Mouse (Mus musculus) bone marrow macrophage, adult 2 months (primary cell): ENCODE results near the gene Prg3. TPM values are rescaled to one million over a fixed set of nuclear protein-coding genes. Genes with fewer than 3 reads are reported as not detected.

ENCODE experiments used
- H3K27ac ChIP-seq: 2 replicates; pipeline ENCODE4 v1.5.1; 2012; ENCODE audit warnings: low read depth, low read length; ENCODE audit not compliant: insufficient read depth
- H3K4me1 ChIP-seq: 2 replicates; pipeline ENCODE4 v1.6.1; 2012; ENCODE audit warnings: low read length; ENCODE audit not compliant: control insufficient read depth, insufficient read depth
- H3K4me3 ChIP-seq: 2 replicates; pipeline ENCODE4 v1.5.1; 2012; ENCODE audit warnings: mild to moderate bottlenecking, low read length, moderate library complexity; ENCODE audit not compliant: insufficient read depth
- CTCF ChIP-seq: IDR thresholded peaks from 2 replicates; pipeline ENCODE4 v1.5.1; 2012; ENCODE audit warnings: low read depth, mild to moderate bottlenecking, low read length, moderate library complexity
- POLR2A ChIP-seq: IDR thresholded peaks from 2 replicates; pipeline ENCODE4 v1.6.1; 2012; ENCODE audit warnings: mild to moderate bottlenecking, low read depth, low read length, borderline replicate concordance
- polyA plus RNA-seq: library from polyadenylated mRNA; stranded (reverse); fragments of >200 nt; gene quantifications from 2 replicates; pipeline ENCODE4 v1.2.4, GENCODE M21; 2012; ENCODE audit not compliant: missing spikeins, insufficient read depth, insufficient read length

Gene Prg3
- polyA plus RNA-seq, 1 experiment = not detected

- H3K4me1 ChIP-seq = peaks cover 9% of the 10 kb centered on the region
- H3K27ac ChIP-seq = no peak overlapping the region
- TF ChIP-seq POLR2A = no peak
- TF ChIP-seq CTCF = no peak
- H3K4me3 ChIP-seq = peak overlapping the region; percentile 76
Measured at GRCm38 (mm10) chr2:85036507-85037046, 48.6 kb downstream of the Prg3 start.

- H3K4me3 ChIP-seq = peak within 1 kb of the TSS; percentile 76
- TF ChIP-seq CTCF (no peak), POLR2A (no peak)
- peak within 1 kb of the TSS; percentile 15; the same call in 1 of the 2 replicates for H3K27ac ChIP-seq
- H3K4me1 ChIP-seq = peaks cover 9% of the 10 kb centered on the region
Measured at GRCm38 (mm10) chr2:85037047-85038026, 49.3 kb downstream of the Prg3 start, which contains the start of the genes Ssrp1 and P2rx3. Gene Ssrp1, plus strand, starts transcription at chr2:85037234. Gene P2rx3, minus strand, starts transcription at chr2:85037462.

GRCm38 (mm10) chr2:85038336-85038735 lies 50.3 kb downstream of the Prg3 start:
- H3K27ac ChIP-seq = no peak overlapping the region
- TF ChIP-seq POLR2A = no peak
- TF ChIP-seq CTCF = no peak
- H3K4me3 ChIP-seq = peak overlapping the region; percentile 76
- H3K4me1 ChIP-seq = peaks cover 9% of the 10 kb centered on the region

Other genes starting within 250 kb of the Prg3 start
- gene Gm19426, start 244.6 kb upstream of the Prg3 start, polyA plus RNA-seq = not detected in 2 replicates
- 0.83 TPM in 1 of 2 replicates, not detected in the other for gene Serping1, start 212.8 kb upstream of the Prg3 start, polyA plus RNA-seq
- 107 and 110 TPM in 2 replicates for gene Ube2l6, start 189.4 kb upstream of the Prg3 start, polyA plus RNA-seq
- not detected in 2 replicates for gene Smtnl1, start 165.6 kb upstream of the Prg3 start, polyA plus RNA-seq
- gene Timm10, start 161.2 kb upstream of the Prg3 start, polyA plus RNA-seq = 20.7 TPM in 2 replicates
- not detected in 2 replicates for gene Slc43a1, start 149.4 kb upstream of the Prg3 start, polyA plus RNA-seq
- gene Rtn4rl2, start 101.5 kb upstream of the Prg3 start, polyA plus RNA-seq = not detected in 2 replicates
- 14.9 and 15.3 TPM in 2 replicates for gene Slc43a3, start 51.6 kb upstream of the Prg3 start, polyA plus RNA-seq
- not detected in 2 replicates for gene Prg2, start 7.8 kb upstream of the Prg3 start, polyA plus RNA-seq
- gene Ssrp1, start 49.0 kb downstream of the Prg3 start, polyA plus RNA-seq = 96.1 and 96.7 TPM in 2 replicates
- 0.42 TPM in 1 of 2 replicates, not detected in the other for gene P2rx3, start 49.2 kb downstream of the Prg3 start, polyA plus RNA-seq
- gene Tnks1bp1, start 59.8 kb downstream of the Prg3 start, polyA plus RNA-seq = 7.5 and 10.9 TPM in 2 replicates
- gene Aplnr, start 148.0 kb downstream of the Prg3 start, polyA plus RNA-seq = not detected in 2 replicates
- gene Lrrc55, start 209.0 kb downstream of the Prg3 start, polyA plus RNA-seq = not detected in 2 replicates